Mouse (Mus musculus): ENCODE data around the gene Epb41l3. TPM values are rescaled to one million over a fixed set of nuclear protein-coding genes. Genes with fewer than 3 reads are reported as not detected.
"Not testable (repeated sequence)": the region's sequence is repeated elsewhere in the genome, so short reads cannot be mapped to it uniquely, and the experiment has no call there.

The Epb41l3 gene
- polyA plus RNA-seq, 2 experiments = 3.1 to 5.6 TPM

DNA sequence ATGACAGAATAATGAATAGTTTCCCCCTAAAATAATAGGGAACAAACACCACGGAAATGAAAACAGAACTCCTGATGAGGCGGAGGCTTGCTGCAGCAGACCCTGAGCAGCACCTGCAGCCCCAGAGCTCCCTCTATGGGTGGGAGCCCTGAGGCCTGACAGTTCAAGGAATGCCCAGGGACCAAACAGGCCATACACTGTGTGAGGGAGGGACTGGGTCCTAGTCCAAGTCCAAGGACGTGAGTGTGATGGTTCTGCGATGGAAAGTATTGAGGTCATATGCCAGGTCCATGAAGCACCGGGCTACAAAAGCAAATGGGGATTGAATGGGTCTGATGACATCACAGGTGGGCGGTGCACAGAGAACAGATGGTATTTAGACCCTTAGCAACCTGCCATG lies 33.7 kb downstream of the Epb41l3 start:
- H3K4me1 ChIP-seq (replicated peaks; ENCODE audit: control insufficient read depth in 2 of 2, insufficient read depth in 2 of 2, low read length in 1 of 2) = no peaks in the 10 kb centered on the region
- TF ChIP-seq EP300 (IDR thresholded peaks at IDR 0.05; ENCODE audit: low read depth) = no peak
- peak; percentile 43; the same call in 1 of the 2 replicates for TF ChIP-seq CTCF (IDR thresholded peaks at IDR 0.05; ENCODE audit: low read depth)
- 48% methylated on average over 6 of the region's 6 CpGs for WGBS (ENCODE audit: insufficient replicate concordance)
- no peaks in the 10 kb centered on the region for H3K27me3 ChIP-seq (ENCODE audit: control insufficient read depth, insufficient read depth, low read length)
- no peak overlapping the region for H3K4me3 ChIP-seq (ENCODE audit: insufficient read depth in 1 of 2, low read depth in 2 of 2, low read length in 2 of 2)
- DNase-seq (ENCODE audit: low read depth in 3 of 3, low spot score in 3 of 3) (no peak), ATAC-seq (ENCODE audit: insufficient read depth) (no peak)
- no peak overlapping the region for H3K27ac ChIP-seq
- no peaks in the 10 kb centered on the region for H3K36me3 ChIP-seq (replicated peaks; ENCODE audit: control insufficient read depth, insufficient read depth, low read depth)
- no peak overlapping the region for H3K9ac ChIP-seq (replicated peaks)
- H3K9me3 ChIP-seq (ENCODE audit: control insufficient read depth, low read length) = no peaks in the 10 kb centered on the region
- no peak overlapping the region for H3K4me2 ChIP-seq (ENCODE audit: low read depth)

DNA sequence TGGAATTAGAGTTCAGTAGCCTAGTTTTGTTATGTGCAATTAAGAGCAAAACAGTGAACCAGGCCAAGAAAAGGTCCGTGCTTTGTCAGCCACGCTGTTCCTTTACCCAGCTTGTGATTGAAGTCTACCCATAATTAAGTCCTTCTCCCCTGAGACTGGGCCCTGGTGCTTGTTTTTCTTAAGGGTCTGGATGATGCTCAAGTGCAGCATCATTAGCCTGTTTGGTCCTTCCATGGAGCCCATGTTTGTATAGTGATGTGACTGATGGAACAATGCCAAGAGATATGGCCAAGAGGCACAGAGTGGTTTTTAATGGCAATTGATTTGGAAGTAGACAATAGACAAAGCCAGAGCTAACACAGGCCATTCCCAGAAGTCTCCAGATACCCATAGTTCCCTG lies 36.7 kb downstream of the Epb41l3 start:
- Histone ChIP-seq H3K36me3 (replicated peaks; ENCODE audit: control insufficient read depth, insufficient read depth, low read depth) (no peaks in the 10 kb centered on the region), H3K4me1 (replicated peaks; ENCODE audit: control insufficient read depth in 2 of 2, insufficient read depth in 2 of 2, low read length in 1 of 2) (no peaks in the 10 kb centered on the region), H3K27ac (no peak overlapping the region), H3K9me3 (ENCODE audit: control insufficient read depth, low read length) (no peaks in the 10 kb centered on the region), H3K9ac (replicated peaks) (no peak overlapping the region), H3K4me2 (ENCODE audit: low read depth) (no peak overlapping the region), H3K27me3 (ENCODE audit: control insufficient read depth, insufficient read depth, low read length) (no peaks in the 10 kb centered on the region), H3K4me3 (ENCODE audit: insufficient read depth in 1 of 2, low read depth in 2 of 2, low read length in 2 of 2) (no peak overlapping the region)
- DNase-seq (ENCODE audit: low read depth in 3 of 3, low spot score in 3 of 3) (no peak), ATAC-seq (ENCODE audit: insufficient read depth) (no peak)
- 54% methylated on average over 2 of the region's 2 CpGs for WGBS (ENCODE audit: insufficient replicate concordance)
- TF ChIP-seq EP300 (IDR thresholded peaks at IDR 0.05; ENCODE audit: low read depth) (no peak), CTCF (IDR thresholded peaks at IDR 0.05; ENCODE audit: low read depth) (no peak)

DNA sequence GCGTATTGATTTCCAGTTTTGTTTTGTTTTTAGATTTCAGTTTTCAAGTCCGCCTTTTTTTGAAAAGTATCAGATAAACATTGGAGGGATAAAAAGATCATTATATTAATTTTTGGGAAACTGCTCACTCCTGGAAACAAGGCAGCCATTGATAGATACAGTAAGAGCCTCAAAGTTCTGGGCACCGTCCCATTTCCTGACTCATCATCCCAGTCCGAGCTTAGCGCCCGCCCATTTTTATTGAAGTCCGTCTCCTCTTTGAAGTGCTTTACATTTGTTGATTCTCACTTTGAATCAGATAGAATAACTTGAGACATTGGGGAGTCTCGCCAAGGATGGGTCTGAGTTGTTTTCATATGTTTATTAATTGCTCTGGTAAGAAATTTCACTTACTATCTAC lies 43.7 kb downstream of the Epb41l3 start:
- H3K9me3 ChIP-seq (ENCODE audit: control insufficient read depth, low read length) = no peaks in the 10 kb centered on the region
- ATAC-seq (ENCODE audit: insufficient read depth) (no peak), DNase-seq (ENCODE audit: low read depth in 3 of 3, low spot score in 3 of 3) (no peak)
- no peaks in the 10 kb centered on the region for H3K36me3 ChIP-seq (replicated peaks; ENCODE audit: control insufficient read depth, insufficient read depth, low read depth)
- no peak overlapping the region for H3K4me2 ChIP-seq (ENCODE audit: low read depth)
- TF ChIP-seq CTCF (IDR thresholded peaks at IDR 0.05; ENCODE audit: low read depth) (no peak), EP300 (IDR thresholded peaks at IDR 0.05; ENCODE audit: low read depth) (no peak)
- H3K9ac ChIP-seq (replicated peaks) = no peak overlapping the region
- no peaks in the 10 kb centered on the region for H3K27me3 ChIP-seq (ENCODE audit: control insufficient read depth, insufficient read depth, low read length)
- 65% methylated on average over 8 of the region's 8 CpGs for WGBS (ENCODE audit: insufficient replicate concordance)
- H3K4me3 ChIP-seq (ENCODE audit: insufficient read depth in 1 of 2, low read depth in 2 of 2, low read length in 2 of 2) = no peak overlapping the region
- no peaks in the 10 kb centered on the region; a peak in 1 of 4 replicates for H3K4me1 ChIP-seq (replicated peaks; ENCODE audit: control insufficient read depth in 2 of 2, insufficient read depth in 2 of 2, low read length in 1 of 2)
- H3K27ac ChIP-seq = no peak overlapping the region

DNA sequence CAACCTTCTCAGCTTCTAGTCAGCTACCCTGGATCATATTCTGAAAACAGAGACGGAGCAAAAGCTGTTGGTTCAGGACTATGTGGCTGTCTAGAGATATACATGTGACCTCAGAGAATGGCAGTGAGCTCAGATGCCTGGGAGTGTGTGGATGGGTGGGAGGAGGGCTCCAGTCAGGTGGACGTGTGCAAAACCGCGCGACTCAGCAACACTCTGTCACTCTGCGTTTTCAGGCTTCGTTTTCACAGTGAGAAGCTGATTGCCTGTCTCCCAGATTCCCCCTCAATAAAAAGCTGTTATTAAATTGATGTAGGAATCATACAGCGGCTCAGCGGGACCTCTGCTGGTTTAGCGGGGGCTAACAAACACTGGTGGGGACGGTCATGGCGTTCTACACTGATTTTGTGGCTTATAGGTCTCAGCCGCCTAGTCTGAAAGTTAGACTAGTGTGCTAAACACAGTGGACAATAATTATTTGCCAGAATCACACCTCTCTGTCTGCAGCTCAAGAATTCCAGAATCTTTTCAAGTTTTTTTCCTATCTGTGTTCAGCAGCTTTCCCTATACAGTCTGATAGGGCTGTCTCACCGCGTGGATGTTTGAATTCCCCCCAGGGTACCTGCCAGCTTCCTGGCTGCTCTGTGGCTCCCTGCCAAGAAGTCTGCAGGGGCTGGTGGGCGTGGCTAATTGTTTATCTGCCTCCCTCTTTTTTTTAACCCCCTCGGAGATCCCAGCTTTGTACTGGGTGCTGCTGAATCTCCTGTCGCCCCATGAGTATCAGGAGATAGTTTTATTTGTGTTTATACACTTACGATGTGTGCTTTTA lies 45.3 kb downstream of the Epb41l3 start:
- H3K4me3 ChIP-seq (ENCODE audit: insufficient read depth in 1 of 2, low read depth in 2 of 2, low read length in 2 of 2) = no peak overlapping the region
- H3K36me3 ChIP-seq (replicated peaks; ENCODE audit: control insufficient read depth, insufficient read depth, low read depth) = no peaks in the 10 kb centered on the region
- no peaks in the 10 kb centered on the region for H3K9me3 ChIP-seq (ENCODE audit: control insufficient read depth, low read length)
- H3K4me1 ChIP-seq (replicated peaks; ENCODE audit: control insufficient read depth in 2 of 2, insufficient read depth in 2 of 2, low read length in 1 of 2) = no peaks in the 10 kb centered on the region; a peak in 1 of 4 replicates
- H3K4me2 ChIP-seq (ENCODE audit: low read depth) = peak overlapping the region; percentile 32
- 6% methylated on average over 19 of the region's 19 CpGs for WGBS (ENCODE audit: insufficient replicate concordance)
- TF ChIP-seq CTCF (IDR thresholded peaks at IDR 0.05; ENCODE audit: low read depth) (no peak), EP300 (IDR thresholded peaks at IDR 0.05; ENCODE audit: low read depth) (no peak)
- H3K27me3 ChIP-seq (ENCODE audit: control insufficient read depth, insufficient read depth, low read length) = no peaks in the 10 kb centered on the region
- no peak overlapping the region for H3K9ac ChIP-seq (replicated peaks)
- DNase-seq (ENCODE audit: low read depth in 3 of 3, low spot score in 3 of 3) = no peak
- H3K27ac ChIP-seq = no peak overlapping the region
- no peak for ATAC-seq (ENCODE audit: insufficient read depth)

DNA sequence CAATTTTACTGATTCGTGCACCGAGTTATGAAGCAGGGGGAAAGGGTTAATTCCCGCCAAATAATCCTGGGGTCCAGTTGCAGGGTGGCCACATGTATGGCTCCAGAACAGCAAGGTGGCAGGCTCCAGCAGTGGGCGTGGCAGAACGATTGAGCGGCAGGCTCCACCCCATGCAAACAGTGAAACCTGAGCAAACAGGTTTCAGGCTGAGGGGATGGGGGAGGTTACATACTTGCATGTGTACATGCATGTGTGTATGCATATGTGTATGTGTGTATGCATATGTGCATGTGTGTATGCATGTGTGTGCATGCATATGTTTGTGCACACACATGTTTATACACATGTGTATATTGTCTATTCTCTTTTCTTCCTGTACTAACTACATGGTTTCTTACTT lies 46.9 kb downstream of the Epb41l3 start:
- not testable (repeated sequence) for H3K9me3 ChIP-seq (ENCODE audit: control insufficient read depth, low read length); H3K27ac ChIP-seq; H3K4me2 ChIP-seq (ENCODE audit: low read depth); H3K9ac ChIP-seq (replicated peaks); H3K27me3 ChIP-seq (ENCODE audit: control insufficient read depth, insufficient read depth, low read length); H3K36me3 ChIP-seq (replicated peaks; ENCODE audit: control insufficient read depth, insufficient read depth, low read depth); H3K4me3 ChIP-seq (ENCODE audit: insufficient read depth in 1 of 2, low read depth in 2 of 2, low read length in 2 of 2); ATAC-seq (ENCODE audit: insufficient read depth); H3K4me1 ChIP-seq (replicated peaks; ENCODE audit: control insufficient read depth in 2 of 2, insufficient read depth in 2 of 2, low read length in 1 of 2); DNase-seq (ENCODE audit: low read depth in 3 of 3, low spot score in 3 of 3)
- WGBS (ENCODE audit: insufficient replicate concordance) = 9% methylated on average over 6 of the region's 6 CpGs
